Mouse (Mus musculus) c-Kit-positive CD71-positive TER-119-negative erythroid progenitor cells, embryonic 14.5 days (primary cell): ENCODE results near the gene Cox7a1.
A peak's percentile ranks its signal among the peaks of the same experiment; 100 is the strongest.
"Not testable (repeated sequence)": the region's sequence is repeated elsewhere in the genome, so short reads cannot be mapped to it uniquely, and the experiment has no call there.

ENCODE experiments used
- DNase-seq: peaks from one replicate; pipeline ENCODE4 v3.0.0-alpha.2; 2013; ENCODE audit warnings: low read depth

The Cox7a1 gene

GRCm38 (mm10) chr7:30183879-30184289 is at the start of gene Cox7a1:
Gene Cox7a1, plus strand, starts transcription at chr7:30184144.
- DNase-seq, result peak; percentile 96

GRCm38 (mm10) chr7:30136826-30137225 is 47.1 kb upstream of the Cox7a1 start:
- no peak for DNase-seq

- DNase-seq, result no peak
Measured at GRCm38 (mm10) chr7:30143170-30143554, 40.8 kb upstream of the Cox7a1 start.

GRCm38 (mm10) chr7:30143555-30144209 is 40.3 kb upstream of the Cox7a1 start:
- no peak for DNase-seq

GRCm38 (mm10) chr7:30147011-30147410 is 36.9 kb upstream of the Cox7a1 start:
- no peak for DNase-seq

- no peak for DNase-seq
Measured at GRCm38 (mm10) chr7:30154040-30154439, 29.9 kb upstream of the Cox7a1 start.

GRCm38 (mm10) chr7:30155507-30155906 is 28.4 kb upstream of the Cox7a1 start:
- DNase-seq, result no peak

- DNase-seq, result no peak
Measured at GRCm38 (mm10) chr7:30163113-30163512, 20.8 kb upstream of the Cox7a1 start.

- no peak for DNase-seq
Measured at GRCm38 (mm10) chr7:30164745-30165144, 19.2 kb upstream of the Cox7a1 start.

- peak; percentile 40 for DNase-seq
Measured at GRCm38 (mm10) chr7:30168914-30169582, 14.9 kb upstream of the Cox7a1 start.

GRCm38 (mm10) chr7:30169583-30170282 is 14.2 kb upstream of the Cox7a1 start, which contains the start of gene Zfp146:
Gene Zfp146, minus strand, starts transcription at chr7:30169750.
- peak; percentile 90 for DNase-seq

- DNase-seq, result no peak
Measured at GRCm38 (mm10) chr7:30170283-30170951, 13.5 kb upstream of the Cox7a1 start.

GRCm38 (mm10) chr7:30176474-30176873 is 7.5 kb upstream of the Cox7a1 start:
- no peak for DNase-seq

GRCm38 (mm10) chr7:30178256-30178655 is 5.7 kb upstream of the Cox7a1 start:
- DNase-seq, result no peak

- DNase-seq, result peak; percentile 63
Measured at GRCm38 (mm10) chr7:30181308-30181707, 2.6 kb upstream of the Cox7a1 start.

- DNase-seq, result not testable (repeated sequence)
Measured at GRCm38 (mm10) chr7:30181929-30182328, 2.0 kb upstream of the Cox7a1 start.

GRCm38 (mm10) chr7:30183189-30183588 is 755 bp upstream of the Cox7a1 start:
- not testable (repeated sequence) for DNase-seq

GRCm38 (mm10) chr7:30184641-30185348 is 851 bp downstream of the Cox7a1 start:
- DNase-seq, result no peak

GRCm38 (mm10) chr7:30188344-30189115 is 4.6 kb downstream of the Cox7a1 start:
- no peak for DNase-seq

GRCm38 (mm10) chr7:30189116-30189491 is 5.2 kb downstream of the Cox7a1 start:
- no peak for DNase-seq

GRCm38 (mm10) chr7:30192088-30192487 is 8.1 kb downstream of the Cox7a1 start:
- no peak for DNase-seq
